Mouse (Mus musculus): ENCODE results near the gene Capzb. TPM values are rescaled to one million over a fixed set of nuclear protein-coding genes. Genes with fewer than 3 reads are reported as not detected.

Gene Capzb
- polyA plus RNA-seq, 1 experiment from 2014 or later = 382 TPM

GRCm38 (mm10) chr4:139272951-139273680, 80.4 kb downstream of the Capzb start:
- WGBS = 89% methylated on average over 10 of the region's 10 CpGs
- Histone ChIP-seq H3K9me3 (replicated peaks; ENCODE audit: control insufficient read depth, low read length) (no peaks in the 10 kb centered on the region), H3K27ac (ENCODE audit: low read length) (no peak overlapping the region), H3K9ac (ENCODE audit: low read length) (no peak overlapping the region), H3K27me3 (ENCODE audit: control insufficient read depth, insufficient read depth, low read length) (no peaks in the 10 kb centered on the region), H3K36me3 (ENCODE audit: control insufficient read depth, insufficient read depth) (peaks cover 12% of the 10 kb centered on the region), H3K4me2 (ENCODE audit: low read depth, low read length) (no peak overlapping the region), H3K4me1 (ENCODE audit: control insufficient read depth, insufficient read depth, low read length) (peaks cover 6% of the 10 kb centered on the region), H3K4me3 (ENCODE audit: low read length) (no peak overlapping the region)
- no peak for ATAC-seq (replicated peaks; ENCODE audit: extremely low read depth, insufficient read depth, low FRiP score)

- Histone ChIP-seq H3K9me3 (replicated peaks; ENCODE audit: control insufficient read depth, low read length) (no peaks in the 10 kb centered on the region), H3K27ac (ENCODE audit: low read length) (no peak overlapping the region), H3K4me3 (ENCODE audit: low read length) (no peak overlapping the region), H3K9ac (ENCODE audit: low read length) (no peak overlapping the region), H3K27me3 (ENCODE audit: control insufficient read depth, insufficient read depth, low read length) (no peaks in the 10 kb centered on the region), H3K4me1 (ENCODE audit: control insufficient read depth, insufficient read depth, low read length) (peaks cover 6% of the 10 kb centered on the region), H3K4me2 (ENCODE audit: low read depth, low read length) (no peak overlapping the region), H3K36me3 (ENCODE audit: control insufficient read depth, insufficient read depth) (peaks cover 12% of the 10 kb centered on the region)
- 83% methylated on average over 7 of the region's 7 CpGs for WGBS
- ATAC-seq (replicated peaks; ENCODE audit: extremely low read depth, insufficient read depth, low FRiP score) = no peak
Observed at GRCm38 (mm10) chr4:139274573-139274972, 81.9 kb downstream of the Capzb start.

- no peak overlapping the region for H3K4me2 ChIP-seq (ENCODE audit: low read depth, low read length)
- no peaks in the 10 kb centered on the region for H3K27me3 ChIP-seq (ENCODE audit: control insufficient read depth, insufficient read depth, low read length)
- H3K4me3 ChIP-seq (ENCODE audit: low read length) = no peak overlapping the region
- H3K4me1 ChIP-seq (ENCODE audit: control insufficient read depth, insufficient read depth, low read length) = peaks cover 6% of the 10 kb centered on the region
- peaks cover 28% of the 10 kb centered on the region for H3K36me3 ChIP-seq (ENCODE audit: control insufficient read depth, insufficient read depth)
- WGBS = 90% methylated on average over 7 of the region's 7 CpGs
- no peaks in the 10 kb centered on the region for H3K9me3 ChIP-seq (replicated peaks; ENCODE audit: control insufficient read depth, low read length)
- no peak overlapping the region for H3K27ac ChIP-seq (ENCODE audit: low read length)
- no peak for ATAC-seq (replicated peaks; ENCODE audit: extremely low read depth, insufficient read depth, low FRiP score)
- no peak overlapping the region for H3K9ac ChIP-seq (ENCODE audit: low read length)
Observed at GRCm38 (mm10) chr4:139276411-139276810, 83.7 kb downstream of the Capzb start.

- H3K36me3 ChIP-seq (ENCODE audit: control insufficient read depth, insufficient read depth) = peaks cover 28% of the 10 kb centered on the region
Observed at GRCm38 (mm10) chr4:139280530-139280929, 87.8 kb downstream of the Capzb start.

GRCm38 (mm10) chr4:139281791-139282345, 89.2 kb downstream of the Capzb start:
- peaks cover 28% of the 10 kb centered on the region for H3K36me3 ChIP-seq (ENCODE audit: control insufficient read depth, insufficient read depth)
- H3K9ac ChIP-seq (ENCODE audit: low read length) = no peak overlapping the region
- no peak overlapping the region for H3K27ac ChIP-seq (ENCODE audit: low read length)
- H3K4me1 ChIP-seq (ENCODE audit: control insufficient read depth, insufficient read depth, low read length) = peaks cover 21% of the 10 kb centered on the region
- no peak for ATAC-seq (replicated peaks; ENCODE audit: extremely low read depth, insufficient read depth, low FRiP score)
- no peaks in the 10 kb centered on the region for H3K27me3 ChIP-seq (ENCODE audit: control insufficient read depth, insufficient read depth, low read length)
- no peak overlapping the region for H3K4me3 ChIP-seq (ENCODE audit: low read length)
- no peaks in the 10 kb centered on the region for H3K9me3 ChIP-seq (replicated peaks; ENCODE audit: control insufficient read depth, low read length)
- 91% methylated on average over 16 of the region's 16 CpGs for WGBS
- no peak overlapping the region for H3K4me2 ChIP-seq (ENCODE audit: low read depth, low read length)

More at GRCm38 (mm10) chr4:139280530-139280929, 87.8 kb downstream of the Capzb start:
- Histone ChIP-seq H3K4me1 (ENCODE audit: control insufficient read depth, insufficient read depth, low read length) (peaks cover 10% of the 10 kb centered on the region), H3K27me3 (ENCODE audit: control insufficient read depth, insufficient read depth, low read length) (no peaks in the 10 kb centered on the region), H3K4me3 (ENCODE audit: low read length) (no peak overlapping the region), H3K9me3 (replicated peaks; ENCODE audit: control insufficient read depth, low read length) (no peaks in the 10 kb centered on the region), H3K9ac (ENCODE audit: low read length) (no peak overlapping the region), H3K4me2 (ENCODE audit: low read depth, low read length) (no peak overlapping the region), H3K27ac (ENCODE audit: low read length) (no peak overlapping the region)
- 92% methylated on average over 12 of the region's 12 CpGs for WGBS
- no peak for ATAC-seq (replicated peaks; ENCODE audit: extremely low read depth, insufficient read depth, low FRiP score)

GRCm38 (mm10) chr4:139282955-139283417, 90.3 kb downstream of the Capzb start:
- H3K4me1 ChIP-seq (ENCODE audit: control insufficient read depth, insufficient read depth, low read length) = peaks cover 25% of the 10 kb centered on the region
- H3K9ac ChIP-seq (ENCODE audit: low read length) = no peak overlapping the region
- no peak overlapping the region for H3K4me2 ChIP-seq (ENCODE audit: low read depth, low read length)
- peak overlapping the region; percentile 59 for H3K27ac ChIP-seq (ENCODE audit: low read length)
- no peaks in the 10 kb centered on the region for H3K27me3 ChIP-seq (ENCODE audit: control insufficient read depth, insufficient read depth, low read length)
- peaks cover 36% of the 10 kb centered on the region for H3K36me3 ChIP-seq (ENCODE audit: control insufficient read depth, insufficient read depth)
- no peak overlapping the region for H3K4me3 ChIP-seq (ENCODE audit: low read length)
- WGBS = 36% methylated on average over 6 of the region's 6 CpGs
- H3K9me3 ChIP-seq (replicated peaks; ENCODE audit: control insufficient read depth, low read length) = no peaks in the 10 kb centered on the region
- ATAC-seq (replicated peaks; ENCODE audit: extremely low read depth, insufficient read depth, low FRiP score) = no peak

- no peak for ATAC-seq (replicated peaks; ENCODE audit: extremely low read depth, insufficient read depth, low FRiP score)
- peaks cover 38% of the 10 kb centered on the region for H3K36me3 ChIP-seq (ENCODE audit: control insufficient read depth, insufficient read depth)
- H3K4me3 ChIP-seq (ENCODE audit: low read length) = no peak overlapping the region
- 88% methylated on average over 15 of the region's 15 CpGs for WGBS
- H3K27me3 ChIP-seq (ENCODE audit: control insufficient read depth, insufficient read depth, low read length) = no peaks in the 10 kb centered on the region
- no peaks in the 10 kb centered on the region for H3K9me3 ChIP-seq (replicated peaks; ENCODE audit: control insufficient read depth, low read length)
- no peak overlapping the region for H3K27ac ChIP-seq (ENCODE audit: low read length)
- peaks cover 25% of the 10 kb centered on the region for H3K4me1 ChIP-seq (ENCODE audit: control insufficient read depth, insufficient read depth, low read length)
- H3K4me2 ChIP-seq (ENCODE audit: low read depth, low read length) = no peak overlapping the region
- H3K9ac ChIP-seq (ENCODE audit: low read length) = no peak overlapping the region
Observed at GRCm38 (mm10) chr4:139284877-139285276, 92.2 kb downstream of the Capzb start.

- H3K27ac ChIP-seq (ENCODE audit: low read length) = no peak overlapping the region
- ATAC-seq (replicated peaks; ENCODE audit: extremely low read depth, insufficient read depth, low FRiP score) = no peak
- no peak overlapping the region for H3K4me2 ChIP-seq (ENCODE audit: low read depth, low read length)
- H3K4me3 ChIP-seq (ENCODE audit: low read length) = no peak overlapping the region
- no peak overlapping the region for H3K9ac ChIP-seq (ENCODE audit: low read length)
- H3K4me1 ChIP-seq (ENCODE audit: control insufficient read depth, insufficient read depth, low read length) = peaks cover 25% of the 10 kb centered on the region
- peaks cover 38% of the 10 kb centered on the region for H3K36me3 ChIP-seq (ENCODE audit: control insufficient read depth, insufficient read depth)
- H3K27me3 ChIP-seq (ENCODE audit: control insufficient read depth, insufficient read depth, low read length) = no peaks in the 10 kb centered on the region
- WGBS = 40% methylated on average over 5 of the region's 5 CpGs
- no peaks in the 10 kb centered on the region for H3K9me3 ChIP-seq (replicated peaks; ENCODE audit: control insufficient read depth, low read length)
Observed at GRCm38 (mm10) chr4:139286234-139286633, 93.5 kb downstream of the Capzb start.

- no peaks in the 10 kb centered on the region for H3K27me3 ChIP-seq (ENCODE audit: control insufficient read depth, insufficient read depth, low read length)
- H3K4me2 ChIP-seq (ENCODE audit: low read depth, low read length) = no peak overlapping the region
- no peak overlapping the region for H3K27ac ChIP-seq (ENCODE audit: low read length)
- WGBS = 72% methylated on average over 18 of the region's 18 CpGs
- ATAC-seq (replicated peaks; ENCODE audit: extremely low read depth, insufficient read depth, low FRiP score) = no peak
- H3K9ac ChIP-seq (ENCODE audit: low read length) = no peak overlapping the region
- H3K9me3 ChIP-seq (replicated peaks; ENCODE audit: control insufficient read depth, low read length) = no peaks in the 10 kb centered on the region
- peaks cover 25% of the 10 kb centered on the region for H3K4me1 ChIP-seq (ENCODE audit: control insufficient read depth, insufficient read depth, low read length)
- peaks cover 31% of the 10 kb centered on the region for H3K36me3 ChIP-seq (ENCODE audit: control insufficient read depth, insufficient read depth)
- no peak overlapping the region for H3K4me3 ChIP-seq (ENCODE audit: low read length)
Observed at GRCm38 (mm10) chr4:139287122-139287863, 94.6 kb downstream of the Capzb start.

Measured in heart, embryonic 16.5 days (tissue).